Mouse (Mus musculus) left cerebral cortex, postnatal 25 days (tissue): ENCODE data around the gene Pde4d. TPM values are rescaled to one million over a fixed set of nuclear protein-coding genes. Genes with fewer than 3 reads are reported as not detected.
"Not testable (repeated sequence)": the region's sequence is repeated elsewhere in the genome, so short reads cannot be mapped to it uniquely, and the experiment has no call there.

Source experiments
- DNase-seq, 2 experiments: peaks; one replicate each; pipeline ENCODE4 v3.0.0; 2022; ENCODE audit warnings: low spot score in 2 of 2, mixed read lengths in 1 of 2
- intact Hi-C: fragments of 180-260 bp; cut with DNase I; formaldehyde crosslinking; loops from one replicate; pipeline ENCODE4 v1.15.1; 2025
- total RNA-seq, 2 experiments: library from RNA; stranded (reverse); gene quantifications; 2 replicates each; pipeline ENCODE4 v1.2.3; 2021

Gene Pde4d
- total RNA-seq, 2 experiments from 2014 or later = 108 to 116 TPM

GRCm38 (mm10) chr13:108654026-108654723 is 204.4 kb downstream of the Pde4d start:
- DNase-seq = no peak
- intact Hi-C loops = no loop called here

- DNase-seq = no peak
- intact Hi-C loops = no loop called here
Measured at GRCm38 (mm10) chr13:108666579-108666978, 216.8 kb downstream of the Pde4d start.

DNA sequence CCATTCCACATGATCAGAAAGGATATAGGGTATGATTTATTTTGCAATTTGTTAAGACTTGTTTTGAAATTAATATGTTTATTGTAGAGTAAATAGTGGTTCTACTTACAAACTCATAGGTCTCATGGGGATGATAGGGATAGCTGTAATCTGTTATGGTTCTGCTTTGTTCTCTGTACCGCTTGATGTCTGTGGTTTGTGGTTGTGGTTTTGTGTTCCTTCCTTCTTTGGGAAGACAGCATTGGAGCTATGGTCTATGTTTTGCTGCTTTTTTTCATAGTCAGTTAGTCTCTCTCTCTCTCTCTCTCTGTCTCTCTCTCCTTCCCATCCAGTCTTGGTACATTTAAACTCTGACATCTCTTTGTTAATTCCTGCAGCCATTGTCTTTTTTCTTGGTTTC is 217.3 kb downstream of the Pde4d start:
- no peak for DNase-seq
- intact Hi-C loops = no loop called here

DNA sequence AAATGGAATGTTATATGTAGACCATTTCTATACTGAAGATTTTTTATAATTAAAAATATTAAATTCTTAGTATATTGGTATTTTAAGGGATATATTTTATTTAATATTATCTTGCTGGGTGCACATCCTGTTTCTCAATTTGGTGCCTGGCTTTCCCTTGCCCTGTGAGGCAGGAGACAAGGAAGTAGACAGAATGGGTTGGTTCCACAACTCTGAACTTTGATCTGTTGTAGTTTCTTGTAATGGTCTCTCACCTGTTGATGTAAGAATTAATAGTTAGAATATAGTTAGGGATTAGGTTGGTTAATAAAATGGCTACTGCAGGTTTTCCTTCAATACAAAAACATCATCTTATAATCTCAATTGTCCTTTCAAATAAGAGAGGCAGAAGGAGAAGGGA is 227.3 kb downstream of the Pde4d start:
- intact Hi-C loops = no loop called here
- DNase-seq = no peak

DNA sequence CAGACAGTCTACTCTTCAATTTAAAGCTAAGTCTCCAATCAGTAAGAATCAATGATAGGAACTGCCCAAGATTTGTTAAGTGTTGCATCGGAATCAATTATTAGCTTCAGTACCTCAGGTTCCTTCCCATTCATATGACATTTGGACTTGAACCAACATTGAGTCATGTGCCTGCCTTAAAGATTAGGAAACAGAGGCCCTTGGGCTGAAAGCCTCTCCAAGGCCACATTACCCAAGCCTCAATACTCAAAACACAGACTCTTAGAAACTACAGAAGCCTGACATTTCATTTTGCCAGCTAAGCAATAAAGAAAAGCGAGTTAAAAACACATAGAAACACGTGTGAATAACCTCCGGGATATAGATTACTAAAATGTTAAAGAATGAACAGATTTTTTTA is 233.3 kb downstream of the Pde4d start:
- DNase-seq = no peak
- intact Hi-C loops = no loop called here

GRCm38 (mm10) chr13:108685817-108686216 is 236.1 kb downstream of the Pde4d start:
- intact Hi-C loops = no loop called here
- DNase-seq = no peak

DNA sequence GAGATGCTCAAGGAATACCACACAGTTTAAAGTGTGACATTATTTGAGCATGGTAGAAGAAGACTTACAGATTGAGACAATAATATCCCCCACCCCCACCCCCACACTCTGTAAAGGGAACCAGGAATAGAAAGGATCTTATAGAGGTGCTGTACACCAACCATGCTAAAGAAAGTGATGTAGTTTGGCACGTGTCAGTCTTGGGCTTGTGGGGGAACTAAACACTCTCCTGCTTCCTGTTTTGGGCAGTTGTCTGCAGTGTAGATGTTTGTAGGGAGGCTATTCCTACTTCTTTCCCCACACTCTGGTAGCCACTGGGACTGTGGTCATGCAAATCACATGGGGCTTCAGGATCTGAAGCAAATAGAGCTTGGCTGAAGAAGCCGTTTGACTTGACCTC is 236.5 kb downstream of the Pde4d start:
- intact Hi-C loops = no loop called here
- no peak for DNase-seq

DNA sequence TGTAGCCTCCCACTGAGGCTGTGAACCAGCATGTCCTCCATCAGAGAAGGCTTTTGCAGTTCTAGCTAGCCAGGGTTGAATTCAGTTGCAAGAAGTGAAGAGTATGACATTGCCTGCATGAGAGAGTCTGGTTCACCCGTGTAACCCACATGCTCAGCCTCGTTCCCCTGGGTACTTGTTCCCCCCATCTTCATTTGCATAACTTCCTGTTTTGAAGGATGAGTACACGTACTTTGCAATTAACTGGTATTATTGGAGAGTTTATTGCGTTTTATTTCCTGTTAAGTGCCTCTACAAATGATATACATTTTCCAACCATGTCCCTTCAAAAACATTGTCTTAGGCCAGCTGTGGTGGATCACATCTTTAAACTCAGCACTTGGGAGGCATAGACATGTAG is 237.1 kb downstream of the Pde4d start:
- no peak for DNase-seq
- intact Hi-C loops = no loop called here

GRCm38 (mm10) chr13:108692883-108693550 is 243.3 kb downstream of the Pde4d start:
- DNase-seq = peak in 1 of 2 experiments; percentile 72
- intact Hi-C loops = no loop called here

GRCm38 (mm10) chr13:108705441-108705840 is 255.7 kb downstream of the Pde4d start:
- no peak for DNase-seq
- intact Hi-C loops = no loop called here

DNA sequence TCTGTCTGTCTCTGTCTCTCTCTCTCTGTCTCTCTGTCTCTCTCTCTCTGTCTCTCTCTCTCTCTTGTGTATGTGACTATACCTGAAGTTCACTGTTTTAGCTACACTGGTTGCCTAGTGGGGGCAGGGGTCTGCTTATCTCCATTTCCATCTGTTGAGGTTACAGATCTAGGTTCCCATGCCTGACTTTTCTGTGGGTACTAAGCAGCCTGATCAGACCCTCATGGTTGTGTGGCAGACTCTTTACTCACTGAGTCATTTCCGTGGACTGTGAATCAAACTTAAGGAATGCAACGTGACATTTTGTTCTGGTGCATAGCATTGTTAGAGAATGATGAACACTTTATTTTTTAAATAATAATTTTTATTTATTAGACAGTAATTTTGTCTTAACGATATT is 264.3 kb downstream of the Pde4d start:
- intact Hi-C loops = no loop called here
- no peak for DNase-seq

- intact Hi-C loops = no loop called here
- no peak for DNase-seq
Measured at GRCm38 (mm10) chr13:108715029-108715428, 265.3 kb downstream of the Pde4d start.

GRCm38 (mm10) chr13:108722234-108722633 is 272.5 kb downstream of the Pde4d start:
- intact Hi-C loops = loop anchor here (2.0 kb wide), 1 partner anchor 491 kb away; no protein-coding TSS in a partner anchor
- DNase-seq = peak in 1 of 2 experiments; percentile 21

DNA sequence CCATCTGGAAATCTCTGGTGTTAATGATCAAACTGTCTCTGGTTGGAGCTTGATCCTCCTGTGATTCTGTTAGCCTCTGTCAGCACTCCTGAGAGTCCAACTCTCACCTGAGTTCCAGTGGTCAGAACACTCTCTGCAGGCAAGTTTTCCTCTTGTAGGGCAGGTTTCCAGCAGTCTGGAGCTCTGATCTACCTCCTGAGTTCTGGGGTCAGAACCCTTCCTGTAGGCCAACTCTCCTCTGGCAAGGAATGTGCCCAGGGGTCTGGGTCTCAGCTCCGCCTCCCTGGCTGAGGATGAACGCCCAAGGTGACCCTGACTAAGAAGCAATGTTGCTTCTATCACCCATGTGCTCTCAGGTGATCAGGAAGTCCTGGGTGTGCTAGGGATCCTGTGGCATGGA is 284.6 kb downstream of the Pde4d start:
- intact Hi-C loops, DNase-seq: not testable (repeated sequence)

DNA sequence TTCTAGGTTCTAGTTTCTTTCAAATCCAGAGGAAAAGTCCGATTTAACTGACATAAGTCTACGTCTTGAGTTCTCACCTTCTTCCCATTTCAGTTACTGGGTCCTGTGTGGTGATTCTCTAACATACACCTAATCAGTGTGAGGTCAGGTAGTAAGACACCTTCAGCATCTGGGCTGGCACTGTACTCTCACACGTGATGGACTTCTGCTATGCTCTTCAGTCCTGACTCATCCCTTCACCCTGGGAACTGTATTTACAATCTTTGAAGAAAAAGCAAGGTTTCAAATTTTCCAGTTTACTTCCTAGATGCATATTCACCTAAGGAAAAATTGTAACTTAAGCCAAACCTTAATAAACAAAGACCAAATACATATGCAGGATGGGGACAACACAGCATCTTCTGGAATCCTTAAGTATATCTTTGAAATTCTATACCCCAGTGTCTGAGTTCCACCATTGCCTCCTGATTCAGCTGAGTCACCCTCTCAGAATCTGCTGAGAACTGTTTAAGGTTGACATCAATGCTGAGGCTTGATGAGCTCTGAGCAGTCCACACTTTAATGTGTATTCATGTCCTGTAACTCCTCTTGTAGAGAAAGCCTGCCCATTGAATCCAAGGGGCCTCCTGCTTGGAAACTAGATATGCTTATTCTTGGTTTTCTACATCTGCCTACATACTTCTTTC is 301.6 kb downstream of the Pde4d start:
- intact Hi-C loops = no loop called here

GRCm38 (mm10) chr13:108757477-108757876 is 307.7 kb downstream of the Pde4d start:
- DNase-seq = no peak
- intact Hi-C loops = no loop called here

More for the DNA sequence above, 301.6 kb downstream of the Pde4d start:
- peak in 1 of 2 experiments; percentile 43 for DNase-seq

DNA sequence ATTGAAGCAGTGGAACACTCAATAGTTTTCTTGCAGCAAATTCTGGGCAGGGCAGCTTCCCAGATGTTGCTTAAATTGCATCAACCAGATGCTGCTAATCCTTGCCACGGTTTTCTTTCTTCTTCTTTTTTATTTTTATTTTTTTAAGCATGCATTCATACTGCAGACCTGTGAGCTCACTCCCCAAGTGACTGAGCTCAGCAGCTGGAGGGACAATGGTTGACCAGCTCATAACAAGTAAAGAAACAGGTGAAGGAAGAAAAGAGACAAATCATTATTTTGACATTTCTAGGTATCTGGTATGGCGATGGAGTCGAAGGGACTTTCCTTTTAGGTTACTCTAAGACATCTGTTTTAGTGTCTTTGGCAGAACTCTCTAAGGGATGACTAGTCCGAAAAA is 308.6 kb downstream of the Pde4d start:
- DNase-seq = no peak
- intact Hi-C loops = no loop called here

GRCm38 (mm10) chr13:108759140-108759539 is 309.4 kb downstream of the Pde4d start:
- intact Hi-C loops = no loop called here
- DNase-seq = no peak

DNA sequence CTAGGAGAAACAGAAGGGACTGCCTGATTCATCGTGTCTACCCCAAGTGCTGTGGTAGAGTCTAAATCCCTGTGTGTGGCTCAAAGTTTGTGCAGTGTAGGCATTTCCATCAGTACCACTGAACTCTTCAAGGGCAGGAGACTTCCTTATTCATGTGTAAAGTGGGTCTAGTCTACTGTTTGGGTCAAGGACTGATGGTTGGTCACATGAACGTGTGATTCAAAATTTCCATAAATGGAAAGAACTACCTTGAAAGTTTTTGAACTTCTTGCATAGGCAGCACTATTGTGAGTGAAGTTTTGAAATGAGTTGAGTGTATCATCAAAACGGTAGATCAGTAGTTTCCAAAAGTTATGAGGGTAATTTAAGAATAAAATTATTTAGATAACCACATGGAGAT is 313.5 kb downstream of the Pde4d start:
- intact Hi-C loops = no loop called here
- DNase-seq = no peak

GRCm38 (mm10) chr13:108766020-108766727 is 316.4 kb downstream of the Pde4d start:
- intact Hi-C loops = no loop called here
- peak in 1 of 2 experiments; percentile 35 for DNase-seq
